Mouse (Mus musculus) MEL (cell line): Measurements from ENCODE around the gene Rabgap1l. TPM values are rescaled to one million over a fixed set of nuclear protein-coding genes. Genes with fewer than 3 reads are reported as not detected.

Experiments used
- DNase-seq: peaks from one replicate; pipeline ENCODE4 v3.0.0; 2011; ENCODE audit warnings: low read depth, low spot score
- H3K27ac ChIP-seq: 2 replicates; pipeline ENCODE4 v1.5.1; 2012; ENCODE audit warnings: low read depth, mild to moderate bottlenecking, control low read depth, low read length, moderate library complexity; ENCODE audit not compliant: control insufficient read depth
- H3K27me3 ChIP-seq, 2 experiments: fragments of 150-350 bp in 1 of 2; sonication (generic) in 1 of 2; 2 replicates each; pipeline ENCODE4 v1.6.1; 2012; ENCODE audit warnings: low read length in 2 of 2, mild to moderate bottlenecking in 2 of 2, improper control_type of control experiment in 1 of 2, moderate library complexity in 1 of 2; ENCODE audit not compliant: insufficient read depth in 2 of 2, control insufficient read depth in 1 of 2
- H3K36me3 ChIP-seq, 2 experiments: 2 replicates each; pipeline ENCODE4 v1.6.1; 2012 to 2014; ENCODE audit warnings: low read length in 2 of 2, improper control_type of control experiment in 1 of 2, inconsistent platforms in 1 of 2, mild to moderate bottlenecking in 1 of 2; ENCODE audit not compliant: insufficient read depth in 2 of 2, control insufficient read depth in 1 of 2
- H3K4me1 ChIP-seq, 2 experiments: fragments of 150-350 bp in 1 of 2; sonication (generic) in 1 of 2; 2 replicates each; pipeline ENCODE4 v1.6.1; 2012; ENCODE audit warnings: low read length in 2 of 2, improper control_type of control experiment in 1 of 2, mild to moderate bottlenecking in 1 of 2; ENCODE audit not compliant: insufficient read depth in 2 of 2, control insufficient read depth in 1 of 2
- H3K4me3 ChIP-seq, 2 experiments: fragments of 150-350 bp in 1 of 2; sonication (generic) in 1 of 2; 2 replicates each; pipeline ENCODE4 v1.5.1; 2012; ENCODE audit warnings: low read depth in 2 of 2, low read length in 2 of 2, mild to moderate bottlenecking in 2 of 2, moderate library complexity in 2 of 2, control low read depth in 1 of 2, improper control_type of control experiment in 1 of 2; ENCODE audit not compliant: control insufficient read depth in 1 of 2, insufficient read depth in 1 of 2
- H3K79me2 ChIP-seq: 2 replicates; pipeline ENCODE4 v1.6.1; 2012; ENCODE audit warnings: mild to moderate bottlenecking, low read length, moderate library complexity; ENCODE audit not compliant: control insufficient read depth, poor library complexity, insufficient read depth
- H3K9ac ChIP-seq: 2 replicates; pipeline ENCODE4 v1.6.1; 2012; ENCODE audit warnings: low read depth, mild to moderate bottlenecking, control low read depth, low read length, moderate library complexity; ENCODE audit not compliant: control insufficient read depth, poor library complexity, severe bottlenecking
- H3K9me3 ChIP-seq: fragments of 150-350 bp; sonication (generic); replicated peaks from 2 replicates; pipeline ENCODE4 v1.6.1; 2012; ENCODE audit warnings: mild to moderate bottlenecking, low read length, improper control_type of control experiment, moderate library complexity; ENCODE audit not compliant: insufficient read depth
- BHLHE40 ChIP-seq: IDR thresholded peaks from 2 replicates; pipeline ENCODE4 v1.6.1; 2012; ENCODE audit warnings: low read depth, mild to moderate bottlenecking, inconsistent platforms, low read length, improper control_type of control experiment, borderline replicate concordance
- CTCF ChIP-seq, 3 experiments: IDR thresholded peaks in 2 of 3; conservative IDR thresholded peaks in 1 of 3; 2 replicates each; pipeline ENCODE4 v1.5.1; 2011 to 2012; ENCODE audit warnings: low read length in 3 of 3, low read depth in 2 of 3, mild to moderate bottlenecking in 2 of 3, improper control_type of control experiment in 1 of 3, inconsistent platforms in 1 of 3, mixed read lengths in 1 of 3, moderate library complexity in 1 of 3; ENCODE audit not compliant: control insufficient read depth in 1 of 3, insufficient read depth in 1 of 3, poor library complexity in 1 of 3, severe bottlenecking in 1 of 3
- ELF1 ChIP-seq: IDR thresholded peaks from 2 replicates; pipeline ENCODE4 v1.6.1; 2014; ENCODE audit warnings: low read depth, mild to moderate bottlenecking, inconsistent platforms, low read length, improper control_type of control experiment, moderate library complexity
- ETS1 ChIP-seq: IDR thresholded peaks from 2 replicates; pipeline ENCODE4 v1.6.1; 2012; ENCODE audit warnings: low read depth, mild to moderate bottlenecking, inconsistent platforms, low read length, improper control_type of control experiment, moderate library complexity
- GATA1 ChIP-seq: IDR thresholded peaks from 2 replicates; pipeline ENCODE4 v1.6.1; 2011; ENCODE audit warnings: low read depth, low read length, improper control_type of control experiment
- HCFC1 ChIP-seq: IDR thresholded peaks from 2 replicates; pipeline ENCODE4 v1.6.1; 2012; ENCODE audit warnings: low read depth, mild to moderate bottlenecking, inconsistent platforms, low read length, improper control_type of control experiment, moderate library complexity
- JUND ChIP-seq: IDR thresholded peaks from 2 replicates; pipeline ENCODE4 v1.6.1; 2011; ENCODE audit warnings: low read depth, mild to moderate bottlenecking, improper control_type of control experiment, low read length
- MAFK ChIP-seq: IDR thresholded peaks from 2 replicates; pipeline ENCODE4 v1.6.1; 2011; ENCODE audit warnings: low read depth, mild to moderate bottlenecking, low read length, improper control_type of control experiment, borderline replicate concordance
- NELFE ChIP-seq: IDR thresholded peaks from 2 replicates; pipeline ENCODE4 v1.6.1; 2011; ENCODE audit warnings: low read depth, low read length, improper control_type of control experiment
- NRF1 ChIP-seq: IDR thresholded peaks from 2 replicates; pipeline ENCODE4 v1.6.1; 2014; ENCODE audit warnings: low read depth, mild to moderate bottlenecking, inconsistent platforms, low read length, improper control_type of control experiment, moderate library complexity; ENCODE audit not compliant: poor library complexity, insufficient read depth, severe bottlenecking
- POLR2AphosphoS2 ChIP-seq: IDR thresholded peaks from 2 replicates; pipeline ENCODE4 v1.6.1; 2011; ENCODE audit warnings: low read length, improper control_type of control experiment
- POLR2AphosphoS5 ChIP-seq: IDR thresholded peaks from 2 replicates; pipeline ENCODE4 v1.6.1; 2012; ENCODE audit warnings: low read depth, borderline replicate concordance, mild to moderate bottlenecking, inconsistent platforms, low read length, moderate library complexity, mixed read lengths
- RAD21 ChIP-seq: IDR thresholded peaks from 2 replicates; pipeline ENCODE4 v1.6.1; 2011; ENCODE audit warnings: mild to moderate bottlenecking, low read depth, low read length, improper control_type of control experiment
- RCOR1 ChIP-seq: IDR thresholded peaks from 2 replicates; pipeline ENCODE4 v1.6.1; 2012; ENCODE audit warnings: low read depth, mild to moderate bottlenecking, inconsistent platforms, low read length, improper control_type of control experiment
- SIN3A ChIP-seq: IDR thresholded peaks from 2 replicates; pipeline ENCODE4 v1.6.1; 2012; ENCODE audit warnings: low read length, improper control_type of control experiment, inconsistent platforms
- TBP ChIP-seq: IDR thresholded peaks from 2 replicates; pipeline ENCODE4 v1.8.0; 2011; ENCODE audit warnings: low read depth, low read length, improper control_type of control experiment
- TCF12 ChIP-seq: IDR thresholded peaks from 2 replicates; pipeline ENCODE4 v1.6.1; 2014; ENCODE audit warnings: low read depth, mild to moderate bottlenecking, inconsistent platforms, low read length, improper control_type of control experiment, moderate library complexity
- USF1 ChIP-seq: IDR thresholded peaks from 2 replicates; pipeline ENCODE4 v1.6.1; 2014; ENCODE audit warnings: low read depth, mild to moderate bottlenecking, inconsistent platforms, low read length, improper control_type of control experiment, moderate library complexity
- USF2 ChIP-seq, 2 experiments: IDR thresholded peaks; 2 replicates each; pipeline ENCODE4 v1.6.1; 2011 to 2012; ENCODE audit warnings: improper control_type of control experiment in 2 of 2, low read length in 2 of 2, borderline replicate concordance in 1 of 2, inconsistent platforms in 1 of 2, low read depth in 1 of 2, mild to moderate bottlenecking in 1 of 2; ENCODE audit not compliant: insufficient read depth in 1 of 2
- ZMIZ1 ChIP-seq: IDR thresholded peaks from 2 replicates; pipeline ENCODE4 v1.6.1; 2012; ENCODE audit warnings: low read depth, mild to moderate bottlenecking, inconsistent platforms, low read length, improper control_type of control experiment, moderate library complexity
- polyA plus RNA-seq, 2 experiments: library from polyadenylated mRNA; stranded (reverse) in 1 of 2; unstranded in 1 of 2; fragments of >175 nt in 1 of 2; fragments of >200 nt in 1 of 2; gene quantifications; 2 replicates each; pipeline versions ENCODE4 v1.2.1 to v1.2.4; 2012; ENCODE audit warnings: low replicate concordance in 2 of 2, low read depth in 1 of 2; ENCODE audit not compliant: insufficient read length in 2 of 2, insufficient read depth in 1 of 2, missing spikeins in 1 of 2
- total RNA-seq: library from RNA; depleted of rRNA; stranded (reverse); fragments of 300-350 nt; gene quantifications from 2 replicates; pipeline ENCODE4 v1.2.3, GENCODE M21; 2012

Rabgap1l gene
- total and polyA plus RNA-seq, 3 experiments: 24.1 to 26.2 TPM; not detected in 1

DNA sequence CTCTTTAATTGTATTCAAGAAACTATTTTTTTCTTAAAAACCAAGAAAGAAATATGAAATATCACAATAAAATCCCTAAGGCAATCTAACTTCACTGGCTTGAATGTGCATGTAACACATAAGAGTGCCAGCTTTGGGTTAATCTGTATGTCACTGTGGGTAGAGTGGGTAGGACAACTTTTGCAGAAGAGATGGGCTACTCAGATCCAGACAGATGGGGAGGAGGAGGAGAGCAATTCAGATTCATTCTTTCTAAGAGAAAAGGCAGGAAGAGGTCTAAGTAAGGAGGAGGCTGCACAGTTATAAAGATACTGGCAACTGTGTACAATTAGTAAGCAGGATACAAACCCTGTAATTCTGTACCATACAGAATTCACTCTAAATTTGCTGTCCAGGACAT, 327.8 kb downstream of the Rabgap1l start:
- no peaks in the 10 kb centered on the region for H3K79me2 ChIP-seq
- no peaks in the 10 kb centered on the region for H3K9me3 ChIP-seq
- no peak overlapping the region for H3K4me3 ChIP-seq
- no peaks in the 10 kb centered on the region for H3K27me3 ChIP-seq
- no peaks in the 10 kb centered on the region; a peak in 1 of 4 replicates for H3K4me1 ChIP-seq
- H3K9ac ChIP-seq: no peak overlapping the region
- no peak overlapping the region for H3K27ac ChIP-seq
- TF ChIP-seq GATA1 (no peak), POLR2AphosphoS2 (no peak), JUND (no peak), SIN3A (no peak)
- no peak for DNase-seq
- peaks cover 0 to 3% of the 10 kb centered on the region in 2 experiments; a peak in 2 of 4 replicates for H3K36me3 ChIP-seq

DNA sequence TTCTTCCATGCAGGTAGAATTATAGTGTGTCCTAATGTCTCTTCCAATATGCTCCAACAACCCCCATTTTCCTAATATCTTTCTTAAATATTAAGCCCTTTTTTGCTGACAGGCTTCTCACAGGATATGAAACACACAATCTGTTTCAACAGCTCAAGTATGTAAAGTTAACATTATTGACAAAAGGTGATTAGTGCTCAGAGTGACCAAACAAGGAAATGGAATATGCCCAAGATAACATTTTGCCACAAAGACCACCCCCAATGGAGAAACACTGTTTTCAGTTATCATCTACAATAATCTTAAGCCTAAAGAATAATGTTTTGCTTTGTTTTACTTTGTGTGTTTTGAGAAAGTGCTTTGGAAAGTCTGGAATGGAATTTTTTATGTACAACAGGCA, 328.9 kb downstream of the Rabgap1l start:
- Histone ChIP-seq H3K79me2 (no peaks in the 10 kb centered on the region), H3K27me3 (no peaks in the 10 kb centered on the region), H3K9ac (no peak overlapping the region), H3K36me3 (peaks cover 0 to 3% of the 10 kb centered on the region in 2 experiments; a peak in 2 of 4 replicates), H3K4me1 (no peaks in the 10 kb centered on the region; a peak in 1 of 4 replicates), H3K9me3 (no peaks in the 10 kb centered on the region), H3K4me3 (no peak overlapping the region), H3K27ac (no peak overlapping the region)
- TF ChIP-seq HCFC1 (no peak), ETS1 (no peak), USF1 (no peak), TBP (no peak), ELF1 (no peak), RCOR1 (no peak), TCF12 (no peak), NRF1 (no peak), CTCF (IDR thresholded peaks at IDR 0.05 in 2 of 3, conservative IDR thresholded peaks at IDR 0.05 in 1 of 3; ENCODE audit: control insufficient read depth in 1 of 3, insufficient read depth in 1 of 3, low read depth in 2 of 3, low read length in 3 of 3, poor library complexity in 1 of 3, severe bottlenecking in 1 of 3) (no peak), ZMIZ1 (no peak), POLR2AphosphoS5 (no peak), RAD21 (no peak), MAFK (no peak), NELFE (no peak), BHLHE40 (no peak), USF2 (IDR thresholded peaks at IDR 0.05; ENCODE audit: borderline replicate concordance in 1 of 2, insufficient read depth in 1 of 2, low read depth in 1 of 2, low read length in 2 of 2) (no peak)
- DNase-seq: no peak
